Mouse (Mus musculus) hindlimb bud, embryonic 11.5 days (tissue): ENCODE data around the gene Acat3.
"Not testable (repeated sequence)": the region's sequence is repeated elsewhere in the genome, so short reads cannot be mapped to it uniquely, and the experiment has no call there.

Experiments
- DNase-seq: peaks from one replicate; pipeline ENCODE4 v3.0.0-alpha.2; 2012; ENCODE audit warnings: low read depth, low spot score; ENCODE audit errors: extremely low spot score

Gene Acat3

GRCm38 (mm10) chr17:12940151-12940805 lies at the start of gene Acat3:
Acat3 (minus strand) TSS chr17:12940600.
- DNase-seq: no peak

- DNase-seq: not testable (repeated sequence)
Observed at GRCm38 (mm10) chr17:12988096-12988495, 47.7 kb upstream of the Acat3 start.

GRCm38 (mm10) chr17:12983988-12984387 lies 43.6 kb upstream of the Acat3 start:
- DNase-seq: no peak

- no peak for DNase-seq
Observed at GRCm38 (mm10) chr17:12978546-12978945, 38.1 kb upstream of the Acat3 start.

- no peak for DNase-seq
Observed at GRCm38 (mm10) chr17:12973851-12974250, 33.5 kb upstream of the Acat3 start.

GRCm38 (mm10) chr17:12967173-12967572 lies 26.8 kb upstream of the Acat3 start:
- no peak for DNase-seq

GRCm38 (mm10) chr17:12963476-12963875 lies 23.1 kb upstream of the Acat3 start:
- no peak for DNase-seq

- DNase-seq: peak; percentile 74
Observed at GRCm38 (mm10) chr17:12960331-12960873, 20.0 kb upstream of the Acat3 start, which contains the start of gene Acat2. Acat2 (minus strand) TSS chr17:12960747.

GRCm38 (mm10) chr17:12959377-12959776 lies 19.0 kb upstream of the Acat3 start:
- DNase-seq: not testable (repeated sequence)

GRCm38 (mm10) chr17:12956664-12957063 lies 16.3 kb upstream of the Acat3 start:
- no peak for DNase-seq

GRCm38 (mm10) chr17:12949669-12950068 lies 9.3 kb upstream of the Acat3 start:
- no peak for DNase-seq

GRCm38 (mm10) chr17:12942459-12943162 lies 2.2 kb upstream of the Acat3 start:
- no peak for DNase-seq

- no peak for DNase-seq
Observed at GRCm38 (mm10) chr17:12941543-12942260, 1.3 kb upstream of the Acat3 start.

- DNase-seq: not testable (repeated sequence)
Observed at GRCm38 (mm10) chr17:12939377-12940148, 837 bp downstream of the Acat3 start.

GRCm38 (mm10) chr17:12938077-12938476 lies 2.3 kb downstream of the Acat3 start:
- no peak for DNase-seq

GRCm38 (mm10) chr17:12937412-12937970 lies 2.9 kb downstream of the Acat3 start:
- no peak for DNase-seq

GRCm38 (mm10) chr17:12935719-12936118 lies 4.7 kb downstream of the Acat3 start:
- DNase-seq: no peak

GRCm38 (mm10) chr17:12931576-12931975 lies 8.8 kb downstream of the Acat3 start:
- DNase-seq: not testable (repeated sequence)

GRCm38 (mm10) chr17:12925703-12926180 lies 14.7 kb downstream of the Acat3 start:
- DNase-seq: no peak

GRCm38 (mm10) chr17:12925001-12925400 lies 15.4 kb downstream of the Acat3 start:
- no peak for DNase-seq
